Mouse (Mus musculus): ENCODE data around the gene Hbq1a.

DNA sequence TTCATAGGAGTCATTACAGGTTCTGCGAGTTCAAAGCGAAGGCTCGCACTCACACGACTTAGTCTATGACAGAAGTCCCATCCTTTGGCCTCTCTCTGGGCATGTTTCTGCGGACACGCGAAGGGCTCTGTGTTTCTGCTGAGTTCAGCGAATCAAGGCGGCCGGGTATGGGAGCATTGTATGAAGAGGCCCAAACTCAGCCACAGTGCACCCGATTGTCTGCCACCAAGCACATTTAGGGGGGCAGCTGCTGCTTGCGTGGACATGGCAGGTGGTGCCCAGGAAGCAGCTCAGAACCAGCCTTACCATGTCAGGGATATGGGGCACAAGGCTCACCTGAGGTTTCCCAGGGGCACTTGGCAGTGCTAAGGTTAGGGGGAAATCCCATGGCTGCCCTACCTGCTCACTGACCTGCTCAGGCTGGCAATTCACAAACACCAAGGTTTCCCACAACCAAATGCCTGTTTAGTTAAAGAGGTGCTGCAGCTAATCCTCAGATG, 21.4 kb upstream of the Hbq1a start:
- TF ChIP-seq CTCF (IDR thresholded peaks at IDR 0.05; ENCODE audit: control insufficient read depth, insufficient read depth, low read length) (no peak), POLR2A (IDR thresholded peaks at IDR 0.05; ENCODE audit: borderline replicate concordance, control insufficient read depth, low read depth, low read length) (no peak)

Measured in bone marrow, adult 2 months (tissue).